8 mouse cellular contexts compared by ENCODE assay signal in genomic region chr9:66124111-66124531, GRCm38 (mm10). TPM values are rescaled to one million over a fixed set of nuclear protein-coding genes. Genes with fewer than 3 reads are reported as not detected.
A peak's percentile ranks its signal among the peaks of the same experiment; 100 is the strongest.
DNase-seq lines count a peak whose midpoint lies in the region; ATAC-seq lines count a peak whose summit lies in the region.

No protein-coding gene starts in this region.

- DNase-seq in cerebellum, adult 9-10 months, result peak; percentile 54
- DNase-seq in cerebellum, postnatal 14 days, result no peak
- peak; percentile 43 for DNase-seq in urinary bladder, postnatal 25 days (ENCODE audit: low spot score)
- no peak for DNase-seq in urinary bladder, adult 18-20 months (ENCODE audit: low spot score in 2 of 2)
- DNase-seq in liver, result peak; percentile 77

- H3K4me2 ChIP-seq in heart, embryonic 15.5 days, result peak overlapping the region; percentile 73
- peak overlapping the region; percentile 73 for H3K4me2 ChIP-seq in neural tube, embryonic 15.5 days

- H3K9ac ChIP-seq in heart, embryonic 15.5 days, result peak overlapping the region; percentile 80
- peak overlapping the region; percentile 79 for H3K9ac ChIP-seq in neural tube, embryonic 15.5 days (replicated peaks)

- H3K9me3 ChIP-seq in heart, embryonic 15.5 days (replicated peaks), result no peaks in the 10 kb centered on the region
- H3K9me3 ChIP-seq in neural tube, embryonic 15.5 days (replicated peaks), result no peaks in the 10 kb centered on the region

- H3K4me1 ChIP-seq in heart, embryonic 15.5 days (replicated peaks), result peaks cover 33% of the 10 kb centered on the region
- peaks cover 46% of the 10 kb centered on the region for H3K4me1 ChIP-seq in neural tube, embryonic 15.5 days

- H3K27ac ChIP-seq in heart, embryonic 15.5 days, result peak overlapping the region; percentile 89
- peak overlapping the region; percentile 91 for H3K27ac ChIP-seq in neural tube, embryonic 15.5 days (replicated peaks)

- H3K27me3 ChIP-seq in heart, embryonic 15.5 days, result no peaks in the 10 kb centered on the region
- H3K27me3 ChIP-seq in neural tube, embryonic 15.5 days (replicated peaks), result no peaks in the 10 kb centered on the region

- under 1% methylated on average over 12 of the region's 12 CpGs for WGBS in heart, embryonic 15.5 days
- 1% methylated on average over 12 of the region's 12 CpGs for WGBS in neural tube, embryonic 15.5 days

- H3K36me3 ChIP-seq in heart, embryonic 15.5 days, result no peaks in the 10 kb centered on the region
- no peaks in the 10 kb centered on the region for H3K36me3 ChIP-seq in neural tube, embryonic 15.5 days

- H3K4me3 ChIP-seq in heart, embryonic 15.5 days, result peak overlapping the region; percentile 82
- peak overlapping the region; percentile 82 for H3K4me3 ChIP-seq in neural tube, embryonic 15.5 days (replicated peaks)

- ATAC-seq in heart, embryonic 15.5 days (replicated peaks; ENCODE audit: insufficient number of reproducible peaks, insufficient read depth, low FRiP score, low read depth), result no peak
- ATAC-seq in neural tube, embryonic 15.5 days (ENCODE audit: low FRiP score), result peak; percentile 28
- no peak for ATAC-seq in megakaryocyte progenitor cell, adult 5-6 weeks (replicated peaks; ENCODE audit: poor library complexity)

RNA-seq across cellular contexts. Expression of gene Snx1, which starts 2.3 kb away (rescaled TPM):
- polyA plus RNA-seq in heart, embryonic 15.5 days (2015; fragmentation: Nextera tagmentation; extraction: Ambion mirVana), result 57.8 and 69.0 TPM in 2 replicates
- 70.4 and 80.0 TPM in 2 replicates for polyA plus RNA-seq in neural tube, embryonic 15.5 days (2015; fragmentation: Nextera tagmentation; extraction: Ambion mirVana)
- total RNA-seq in megakaryocyte progenitor cell, adult 5-6 weeks (2015), result 54.4 and 54.8 TPM in 2 replicates
- total RNA-seq in megakaryocyte progenitor cell, adult 5-6 weeks (2017), result 104 and 107 TPM in 2 replicates

RNA-seq across cellular contexts. Expression of gene Ciao2a, which starts 2.3 kb away (rescaled TPM):
- polyA plus RNA-seq in heart, embryonic 15.5 days (2015; fragmentation: Nextera tagmentation; extraction: Ambion mirVana), result 136 and 158 TPM in 2 replicates
- polyA plus RNA-seq in neural tube, embryonic 15.5 days (2015; fragmentation: Nextera tagmentation; extraction: Ambion mirVana), result 73.7 and 100 TPM in 2 replicates
- 306 and 323 TPM in 2 replicates for total RNA-seq in megakaryocyte progenitor cell, adult 5-6 weeks (2015)
- total RNA-seq in megakaryocyte progenitor cell, adult 5-6 weeks (2017), result 166 and 204 TPM in 2 replicates

RNA-seq across cellular contexts. Expression of gene Dapk2, which starts 33.9 kb away (rescaled TPM):
- polyA plus RNA-seq in heart, embryonic 15.5 days (2015; fragmentation: Nextera tagmentation; extraction: Ambion mirVana), result 5.7 and 6.6 TPM in 2 replicates
- polyA plus RNA-seq in neural tube, embryonic 15.5 days (2015; fragmentation: Nextera tagmentation; extraction: Ambion mirVana), result 0.69 and 2.0 TPM in 2 replicates
- 0.84 and 0.90 TPM in 2 replicates for total RNA-seq in megakaryocyte progenitor cell, adult 5-6 weeks (2015)
- total RNA-seq in megakaryocyte progenitor cell, adult 5-6 weeks (2017), result 0.83 and 2.5 TPM in 2 replicates

RNA-seq across cellular contexts. Expression of gene Snx22, which starts 54.6 kb away (rescaled TPM):
- 0.98 and 1.3 TPM in 2 replicates for polyA plus RNA-seq in heart, embryonic 15.5 days (2015; fragmentation: Nextera tagmentation; extraction: Ambion mirVana)
- 10.7 and 12.1 TPM in 2 replicates for polyA plus RNA-seq in neural tube, embryonic 15.5 days (2015; fragmentation: Nextera tagmentation; extraction: Ambion mirVana)
- total RNA-seq in megakaryocyte progenitor cell, adult 5-6 weeks (2015), result 0.17 and 0.37 TPM in 2 replicates
- 0.81 and 0.96 TPM in 2 replicates for total RNA-seq in megakaryocyte progenitor cell, adult 5-6 weeks (2017)

Comparison
In these comparisons a context has a peak if more than half of its experiments do, and no peak if none do; other contexts are left out.
1. DNase-seq: peak in cerebellum, adult 9-10 months (single experiment), urinary bladder, postnatal 25 days (single experiment) and liver (single experiment); none in cerebellum, postnatal 14 days (0 of 2) and urinary bladder, adult 18-20 months (0 of 2).